Mouse (Mus musculus) v-Abl transformed pro-B cells (cell line): ENCODE results near the gene Lsp1.

ENCODE experiments used
- in situ Hi-C, 2 experiments: fragments of 400-800 bp; cut with MboI; formaldehyde crosslinking; loops; one replicate each; pipeline ENCODE4 v1.15.1; 2025; ENCODE audit not compliant: unreplicated experiment in 2 of 2

Gene Lsp1

DNA sequence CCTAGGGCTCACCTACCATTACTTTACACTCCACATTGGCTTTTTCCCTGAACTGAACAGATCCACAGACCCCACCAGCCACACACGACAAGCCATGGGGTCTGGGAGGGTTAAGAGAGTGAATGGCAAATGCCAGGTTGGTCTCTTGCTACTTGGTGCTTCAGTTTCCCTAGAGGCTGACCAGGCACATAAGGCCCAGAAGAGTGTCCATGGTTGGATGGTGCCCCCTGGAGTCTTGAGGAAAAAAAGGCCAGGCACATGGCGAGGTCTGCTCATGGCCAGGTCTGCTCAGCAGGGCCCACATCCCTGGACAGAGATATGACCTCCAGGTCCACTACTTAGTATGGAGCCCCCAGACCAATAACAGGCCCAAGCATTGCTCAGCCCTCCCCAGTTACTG, 37.2 kb downstream of the Lsp1 start:
- in situ Hi-C loops: loop anchor here (5.0 to 10.0 kb wide), 4 partner anchors 40 to 160 kb away; partner anchors contain the start of gene Tnni2 (in 2 of the 2)

DNA sequence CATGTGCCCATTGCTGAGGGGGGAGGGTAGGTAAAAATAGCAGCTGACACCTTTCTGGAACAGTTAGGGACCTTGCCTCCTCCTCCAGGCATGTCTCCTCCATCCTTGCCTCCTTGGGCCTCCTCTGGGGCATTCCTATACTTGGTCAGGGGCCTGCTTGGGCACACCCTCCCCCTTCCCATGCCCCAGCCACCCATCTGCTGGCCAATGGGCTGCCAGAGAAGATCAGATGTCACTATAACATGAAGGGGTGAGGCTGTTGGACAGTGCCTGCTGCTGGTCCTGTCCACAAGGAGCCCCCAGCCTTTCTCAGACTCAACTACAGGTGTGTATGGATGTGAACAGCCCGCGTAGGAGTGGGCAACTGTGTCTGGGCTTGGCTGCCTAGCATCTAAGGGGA, 38.0 kb downstream of the Lsp1 start, which contains the start of gene Tnnt3:
Tnnt3 (plus strand) TSS at position 262 of the 400 bp plus-strand sequence.
- in situ Hi-C loops: loop anchor here (5.0 to 10.0 kb wide), 4 partner anchors 39 to 161 kb away; partner anchors contain the start of gene Tnni2 (in 2 of the 2)

DNA sequence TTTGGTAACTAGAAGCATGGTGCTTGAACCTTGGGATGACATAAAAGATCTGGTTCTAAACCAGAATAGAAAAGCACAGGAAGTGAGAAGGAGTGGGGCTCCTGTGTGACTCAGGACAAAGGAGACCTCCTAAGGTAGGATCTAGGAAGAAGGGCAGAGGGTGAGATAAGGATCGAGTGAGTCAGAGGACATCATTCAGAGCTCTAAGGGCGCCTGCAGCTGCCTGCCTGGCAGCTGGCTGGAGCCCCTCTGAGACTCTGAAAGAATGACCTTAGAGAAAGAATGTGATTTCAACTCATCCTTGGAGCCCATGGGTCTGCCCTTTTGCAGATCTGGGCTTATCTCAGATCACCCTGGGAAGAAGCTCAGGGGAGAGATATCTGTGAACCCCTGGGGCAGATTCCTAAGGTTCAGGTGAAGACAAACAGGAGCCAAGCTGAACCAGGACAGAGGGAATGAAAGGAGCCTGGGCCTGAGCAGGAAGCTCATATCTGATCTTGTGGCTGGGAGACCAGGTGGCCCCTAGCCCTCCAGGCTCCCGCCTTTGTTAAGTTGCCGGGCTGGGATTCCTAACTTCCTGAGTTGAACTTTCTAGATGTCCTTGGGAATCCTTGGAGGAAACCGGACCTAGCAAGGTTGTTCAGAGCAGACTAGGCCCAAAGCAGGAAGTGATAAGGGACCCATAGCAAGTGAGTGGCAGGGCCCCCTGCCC, 38.6 kb downstream of the Lsp1 start:
- in situ Hi-C loops: loop anchor here (5.0 to 10.0 kb wide), 4 partner anchors 38 to 162 kb away; partner anchors contain the start of gene Tnni2 (in 2 of the 2)

DNA sequence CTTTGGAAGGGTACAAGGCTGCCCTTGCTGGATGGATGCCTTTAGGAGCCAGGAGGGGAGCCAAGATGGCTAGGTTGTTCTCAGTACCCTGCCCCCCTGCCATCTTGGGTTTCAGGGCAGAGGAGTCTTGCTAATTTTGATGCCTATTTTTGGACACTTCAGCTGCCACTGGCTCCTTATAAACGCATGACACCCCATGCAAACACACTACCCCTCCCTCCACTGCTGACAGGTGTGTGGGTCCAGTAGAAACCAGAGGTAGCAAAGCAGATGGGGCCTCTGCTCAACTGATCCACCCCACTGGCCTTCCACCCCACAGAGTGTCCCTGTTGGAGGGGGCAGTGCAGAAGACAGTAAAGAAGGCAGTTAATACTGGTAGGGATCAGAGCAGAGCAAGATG, 39.4 kb downstream of the Lsp1 start:
- in situ Hi-C loops: loop anchor here in 1 of 2 experiments (25.0 kb wide), 1 partner anchor 562 kb away; the partner anchor contains the start of genes Cd81 and Tssc4

DNA sequence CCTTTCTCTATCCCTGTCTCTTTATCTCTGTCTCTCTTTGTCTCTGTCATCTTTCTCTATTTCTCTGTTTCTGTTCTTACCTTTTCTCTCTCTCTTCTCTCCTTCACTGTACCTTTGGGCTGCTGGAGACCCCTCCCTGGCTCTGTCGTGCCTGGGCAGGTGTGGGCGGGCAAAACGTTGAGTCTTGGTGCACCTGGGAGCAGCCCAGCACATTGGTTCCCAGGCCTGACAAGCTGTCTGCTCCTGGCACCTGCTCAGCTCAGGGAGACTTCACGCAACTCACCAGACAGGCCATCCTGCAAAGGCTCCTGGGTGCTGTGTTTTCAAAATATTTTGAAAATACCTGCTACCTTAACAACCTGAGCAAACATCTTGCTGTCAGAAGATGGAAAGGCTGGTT, 42.6 kb downstream of the Lsp1 start:
- in situ Hi-C loops: loop anchor here in 1 of 2 experiments (25.0 kb wide), 1 partner anchor 559 kb away; the partner anchor contains the start of genes Cd81 and Tssc4

DNA sequence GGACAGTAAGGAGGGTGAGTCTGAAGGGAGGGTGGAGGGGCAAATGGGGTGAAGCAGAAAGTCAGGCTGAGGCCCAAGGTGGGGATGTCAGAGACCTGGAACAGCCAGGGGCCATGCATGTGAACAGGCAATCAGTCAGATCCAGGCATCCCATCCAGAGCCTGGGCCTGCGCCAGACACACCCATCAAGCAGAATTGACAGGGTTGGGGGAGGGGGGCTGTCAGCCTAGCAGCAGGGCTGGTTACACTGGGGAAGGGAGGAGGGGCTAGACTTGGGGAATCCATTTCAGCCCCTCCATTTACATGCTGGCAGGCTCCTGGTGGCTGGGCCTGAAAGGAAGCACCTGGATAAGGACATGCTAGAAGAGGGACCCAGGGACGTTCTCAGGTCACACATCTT, 45.3 kb downstream of the Lsp1 start:
- in situ Hi-C loops: loop anchor here in 1 of 2 experiments (25.0 kb wide), 1 partner anchor 556 kb away; the partner anchor contains the start of genes Cd81 and Tssc4

DNA sequence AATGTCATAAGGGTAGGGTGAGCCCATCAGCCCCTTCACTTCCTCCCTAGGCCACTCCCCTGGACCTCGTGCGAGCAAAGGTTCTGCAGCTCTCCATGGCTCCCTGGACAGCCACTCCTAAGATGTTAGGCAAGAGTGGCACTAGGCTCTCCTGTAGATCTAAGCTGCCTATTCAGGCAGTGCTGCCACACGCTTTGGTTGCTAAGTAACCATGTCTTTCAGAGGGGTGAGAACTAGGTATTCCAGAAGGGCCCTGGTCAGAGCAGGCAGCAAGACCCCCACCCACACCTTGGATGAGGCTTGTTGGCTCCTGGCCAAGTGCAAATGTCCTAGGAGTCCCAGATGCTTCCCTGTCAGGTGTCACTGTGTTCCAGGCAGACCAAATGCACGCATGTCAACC, 45.9 kb downstream of the Lsp1 start:
- in situ Hi-C loops: loop anchor here in 1 of 2 experiments (25.0 kb wide), 1 partner anchor 556 kb away; the partner anchor contains the start of genes Cd81 and Tssc4

DNA sequence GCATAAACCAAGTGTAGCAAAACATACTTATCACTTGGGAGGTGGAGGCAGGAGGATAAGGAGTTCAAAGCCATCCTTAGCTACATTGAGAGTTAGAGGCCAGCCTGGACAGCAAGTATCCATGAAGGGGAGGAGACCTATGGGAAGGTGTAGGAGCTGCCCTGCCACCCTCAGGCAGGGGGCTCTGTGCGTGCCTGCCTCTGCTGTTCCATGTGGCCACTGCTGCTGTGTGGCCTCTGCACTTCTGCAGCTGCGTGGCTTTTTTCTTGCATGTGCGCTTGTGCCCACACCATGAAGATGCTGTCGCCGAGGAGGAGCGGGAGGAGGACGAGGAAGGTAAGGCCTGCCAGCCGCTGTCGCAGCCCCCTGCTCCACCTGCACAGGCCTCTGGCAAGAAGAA, 46.8 kb downstream of the Lsp1 start:
- in situ Hi-C loops: loop anchor here in 1 of 2 experiments (25.0 kb wide), 1 partner anchor 555 kb away; the partner anchor contains the start of genes Cd81 and Tssc4

DNA sequence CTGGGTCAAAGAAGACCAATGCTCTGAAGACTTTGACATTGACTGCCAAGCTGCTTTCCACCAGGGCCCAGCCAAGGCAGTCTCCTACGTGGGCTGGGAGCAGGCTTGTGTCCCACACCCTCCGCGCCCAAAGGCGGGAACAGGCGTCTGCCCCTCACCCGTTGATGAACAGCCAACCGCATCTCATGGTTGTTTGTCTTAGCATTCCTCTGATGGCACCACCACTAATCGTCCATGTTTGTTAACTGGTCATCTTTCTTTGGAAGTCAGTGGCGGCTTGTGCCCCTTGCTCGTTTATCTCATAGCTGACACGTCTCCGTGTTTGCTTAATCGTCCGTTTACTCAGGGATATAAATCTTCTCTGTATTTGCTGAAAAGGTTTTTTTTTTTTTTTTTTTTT, 48.9 kb downstream of the Lsp1 start:
- in situ Hi-C loops: loop anchor here in 1 of 2 experiments (25.0 kb wide), 1 partner anchor 553 kb away; the partner anchor contains the start of genes Cd81 and Tssc4

DNA sequence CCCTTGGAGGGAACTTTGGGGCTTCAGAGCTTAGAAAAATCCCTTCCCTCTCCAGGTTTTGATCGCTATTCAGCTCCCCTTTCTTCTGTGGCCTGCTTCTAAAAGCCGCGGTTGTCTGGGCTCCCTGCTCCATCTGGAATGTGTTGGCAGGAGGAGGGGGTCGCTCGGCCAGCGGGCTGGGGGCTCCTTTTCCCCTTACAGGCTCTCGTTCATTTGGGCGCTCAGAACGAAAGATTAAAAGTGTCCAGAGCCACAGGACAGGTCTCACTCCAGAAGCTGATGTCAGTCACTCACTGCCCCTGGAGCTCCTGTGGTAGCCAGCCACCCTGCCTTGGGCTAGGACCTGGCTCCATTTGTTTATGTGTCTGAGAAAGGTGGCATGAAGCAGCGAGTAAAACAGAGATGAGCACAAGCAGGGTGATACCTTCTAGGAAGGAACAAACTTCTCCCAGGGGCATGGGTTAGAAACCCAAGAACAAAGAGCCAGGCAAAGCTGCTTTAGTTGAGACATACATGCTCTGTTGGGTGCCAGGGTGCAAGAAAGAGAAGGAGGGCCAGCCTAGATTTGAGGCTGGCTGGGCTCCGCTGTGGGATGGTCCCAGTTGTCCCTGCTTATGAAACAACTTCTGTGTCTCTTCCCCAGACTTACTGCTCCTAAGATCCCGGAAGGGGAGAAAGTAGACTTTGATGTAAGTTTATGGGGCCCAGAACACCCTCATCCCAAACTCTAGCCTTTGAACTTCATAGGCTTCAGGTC, 49.6 kb downstream of the Lsp1 start:
- in situ Hi-C loops: loop anchor here in 1 of 2 experiments (25.0 kb wide), 1 partner anchor 552 kb away; the partner anchor contains the start of genes Cd81 and Tssc4

DNA sequence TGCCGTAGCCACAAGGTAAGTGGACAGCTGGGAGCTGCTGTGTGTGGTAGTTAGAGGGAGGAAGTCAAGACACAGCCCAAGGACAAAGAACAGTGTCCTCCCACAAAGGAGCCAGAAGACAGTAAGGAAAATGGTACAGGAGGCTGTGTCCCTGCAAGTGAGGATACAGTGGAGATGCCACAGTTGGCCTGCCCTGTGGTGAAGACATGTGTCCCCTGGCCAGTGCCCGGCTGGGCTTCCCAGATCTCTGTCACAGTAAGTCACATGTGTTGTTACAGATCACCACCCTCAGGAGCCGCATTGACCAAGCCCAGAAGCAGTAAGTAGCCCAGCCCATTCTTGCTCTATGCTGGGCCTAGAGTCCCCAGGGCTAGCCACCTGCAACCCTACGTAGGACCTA, 53.4 kb downstream of the Lsp1 start:
- in situ Hi-C loops: loop anchor here in 1 of 2 experiments (25.0 kb wide), 1 partner anchor 548 kb away; the partner anchor contains the start of genes Cd81 and Tssc4

DNA sequence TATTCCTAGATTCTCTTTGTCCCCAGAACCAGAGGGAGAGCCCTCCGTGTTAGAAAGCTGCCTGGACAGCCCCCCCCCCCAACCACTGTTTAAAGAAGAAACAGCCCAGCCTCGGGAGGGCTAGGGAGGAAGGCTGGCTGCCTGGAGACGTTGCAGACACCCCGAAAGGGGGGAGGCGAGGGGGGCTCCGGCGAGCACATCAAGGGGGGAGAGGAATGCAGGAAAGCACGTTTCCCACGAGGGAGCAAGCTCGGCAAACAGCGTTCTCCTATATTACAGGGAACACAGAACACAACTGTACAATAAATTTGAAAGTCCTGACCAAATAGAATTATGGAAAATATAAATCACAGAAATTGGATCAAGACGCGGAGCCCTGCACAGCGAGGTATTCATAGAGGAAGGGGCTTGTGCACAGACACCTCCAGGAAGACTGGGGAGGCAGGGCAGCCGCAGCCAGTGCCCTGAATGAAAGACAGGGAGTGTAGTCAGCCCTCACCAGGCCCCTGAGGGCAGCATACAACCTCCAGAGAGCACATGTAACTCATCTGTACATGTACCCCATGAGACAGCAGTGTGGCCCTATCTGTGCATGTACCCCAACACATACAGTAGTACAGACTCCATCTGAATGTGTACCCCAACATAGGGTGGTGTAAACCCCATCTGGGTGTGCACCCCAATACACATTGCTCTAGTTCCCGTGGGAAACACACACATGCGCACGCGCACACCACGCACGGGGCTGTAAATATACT, 55.8 kb downstream of the Lsp1 start:
- in situ Hi-C loops: loop anchor here in 1 of 2 experiments (25.0 kb wide), 1 partner anchor 546 kb away; the partner anchor contains the start of genes Cd81 and Tssc4

DNA sequence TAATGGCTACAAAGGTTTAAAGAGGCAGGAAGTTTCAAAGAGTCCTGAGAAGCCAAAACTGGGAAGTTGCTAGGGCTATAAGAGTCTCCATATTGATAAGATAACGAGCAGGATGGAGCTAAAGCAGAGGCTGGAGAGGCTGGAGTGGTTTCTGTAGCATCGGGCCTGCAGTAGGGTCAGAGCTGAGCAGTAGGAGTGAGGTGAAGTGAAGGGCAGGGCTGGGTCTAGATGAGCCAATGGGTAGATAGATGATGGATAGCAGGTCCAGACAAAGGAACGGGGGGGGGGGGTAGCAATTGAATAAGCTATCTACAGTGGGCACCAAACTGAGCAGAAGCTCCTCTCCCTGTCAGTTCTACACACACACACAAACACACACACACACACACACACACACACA, 56.9 kb downstream of the Lsp1 start:
- in situ Hi-C loops: loop anchor here in 1 of 2 experiments (25.0 kb wide), 1 partner anchor 545 kb away; the partner anchor contains the start of genes Cd81 and Tssc4

DNA sequence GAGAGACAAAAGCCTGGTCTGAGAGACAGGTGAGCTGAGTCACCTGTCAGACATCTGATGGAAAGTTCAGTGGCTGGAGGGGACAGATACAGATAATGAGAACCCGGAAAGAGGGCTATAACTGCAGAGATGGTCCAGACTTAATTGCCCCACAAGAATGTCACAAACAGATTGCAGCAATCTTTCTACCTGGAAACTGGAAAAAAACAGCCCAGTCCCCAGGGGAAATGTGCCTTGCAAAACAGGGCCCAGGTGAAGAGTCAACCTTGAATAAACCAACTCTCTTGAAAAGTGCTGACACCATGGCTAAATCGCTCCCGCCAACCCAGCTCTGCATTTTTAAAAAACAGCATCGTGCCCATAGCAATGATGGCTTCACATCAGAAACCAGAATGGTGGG, 59.7 kb downstream of the Lsp1 start:
- in situ Hi-C loops: loop anchor here in 1 of 2 experiments (25.0 kb wide), 1 partner anchor 542 kb away; the partner anchor contains the start of genes Cd81 and Tssc4

DNA sequence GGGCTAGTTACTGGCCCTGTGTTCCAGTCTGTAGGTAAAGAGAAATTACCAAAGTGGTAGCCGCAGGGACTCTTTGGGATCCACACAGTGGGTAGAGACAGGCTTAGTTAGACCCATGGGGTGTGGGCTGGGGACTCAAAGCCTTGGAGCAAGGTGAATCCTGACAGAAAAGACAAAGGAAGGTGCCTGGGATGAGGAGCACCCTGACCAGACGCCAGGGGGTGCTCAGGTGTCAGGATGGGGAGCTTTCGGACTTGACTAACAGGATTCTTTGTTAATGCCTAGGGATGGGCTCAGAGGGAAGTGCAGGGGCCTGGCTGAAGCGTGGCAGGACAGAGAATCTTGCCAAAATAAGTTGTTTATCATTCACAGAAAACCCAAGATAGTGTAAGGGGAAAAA, 61.7 kb downstream of the Lsp1 start:
- in situ Hi-C loops: loop anchor here in 1 of 2 experiments (25.0 kb wide), 1 partner anchor 540 kb away; the partner anchor contains the start of genes Cd81 and Tssc4

DNA sequence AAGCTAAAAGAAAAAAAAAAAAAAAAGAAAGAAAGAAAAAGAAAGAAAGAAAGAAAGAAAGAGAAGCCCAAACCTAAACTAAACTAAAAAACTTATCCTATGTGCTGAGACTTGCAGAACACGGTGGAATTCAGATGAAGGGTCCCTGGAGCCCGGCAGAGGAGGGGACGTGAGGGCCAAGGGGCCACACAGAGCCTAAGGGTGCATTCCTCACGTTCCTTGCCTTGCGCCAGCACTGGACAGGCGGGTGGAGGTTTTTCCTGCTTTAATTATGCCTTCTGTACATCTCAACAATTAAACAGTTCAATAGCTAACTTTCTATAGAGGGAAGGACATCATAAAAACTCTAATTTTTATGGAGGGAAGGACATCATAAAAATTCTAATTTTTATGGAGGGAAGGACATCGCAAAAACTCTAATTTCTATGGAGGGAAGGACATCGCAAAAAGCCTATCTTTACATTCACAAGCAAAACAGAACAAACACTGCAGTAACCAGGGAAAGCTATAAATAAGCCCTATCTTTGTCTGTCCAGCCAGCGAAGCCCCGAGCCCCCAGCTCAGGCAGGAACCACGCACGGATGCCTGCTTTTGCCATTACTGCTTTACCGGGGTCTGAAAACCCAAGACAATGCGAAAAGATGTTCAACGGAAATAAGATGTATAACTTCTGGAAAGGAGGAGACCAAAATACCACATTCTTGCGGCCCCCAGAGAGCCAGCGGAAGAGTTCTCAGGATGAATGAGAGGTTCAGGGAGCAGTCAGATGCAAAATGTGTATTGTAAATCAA, 62.8 kb downstream of the Lsp1 start:
- in situ Hi-C loops: loop anchor here in 1 of 2 experiments (25.0 kb wide), 1 partner anchor 539 kb away; the partner anchor contains the start of genes Cd81 and Tssc4

DNA sequence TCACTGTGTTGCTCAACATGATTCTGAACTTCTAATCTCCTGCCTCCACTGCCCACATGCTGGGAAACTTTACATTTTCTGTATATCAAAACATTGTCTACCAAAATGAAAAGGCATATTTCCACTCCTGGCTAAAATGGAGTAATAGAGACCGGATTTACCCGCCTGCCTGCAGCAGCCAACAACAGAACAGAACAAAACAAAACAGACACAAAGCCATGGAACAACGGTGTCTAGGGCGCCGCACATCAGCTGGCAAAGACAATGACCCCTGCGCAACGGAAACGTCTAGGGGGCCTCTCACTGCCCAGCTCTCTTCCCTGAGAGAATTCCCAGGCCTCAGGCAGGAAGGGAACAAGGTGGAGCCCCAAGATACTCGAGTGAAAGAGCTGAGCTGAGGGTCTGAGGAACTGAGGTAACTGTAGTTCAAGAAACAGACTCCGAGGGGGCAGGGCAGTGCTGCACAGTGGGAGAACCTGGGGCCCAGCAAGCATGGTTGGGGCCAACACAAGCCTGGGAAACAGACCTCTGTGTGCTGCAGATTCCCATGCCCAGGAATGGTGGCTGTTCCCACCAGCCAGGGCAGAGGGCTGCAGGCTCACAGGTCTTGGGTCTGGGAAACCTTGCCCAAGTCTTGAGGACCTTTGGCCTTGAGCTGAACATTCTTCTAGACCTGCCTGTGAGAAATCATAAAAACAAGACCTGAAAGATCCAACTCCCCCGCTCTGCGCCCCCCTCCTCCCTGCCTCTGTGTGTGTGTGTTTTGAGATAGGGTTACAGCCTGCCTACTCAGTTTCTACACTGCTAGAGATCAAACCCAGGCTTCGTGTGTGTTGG, 65.0 kb downstream of the Lsp1 start:
- in situ Hi-C loops: no loop called here

DNA sequence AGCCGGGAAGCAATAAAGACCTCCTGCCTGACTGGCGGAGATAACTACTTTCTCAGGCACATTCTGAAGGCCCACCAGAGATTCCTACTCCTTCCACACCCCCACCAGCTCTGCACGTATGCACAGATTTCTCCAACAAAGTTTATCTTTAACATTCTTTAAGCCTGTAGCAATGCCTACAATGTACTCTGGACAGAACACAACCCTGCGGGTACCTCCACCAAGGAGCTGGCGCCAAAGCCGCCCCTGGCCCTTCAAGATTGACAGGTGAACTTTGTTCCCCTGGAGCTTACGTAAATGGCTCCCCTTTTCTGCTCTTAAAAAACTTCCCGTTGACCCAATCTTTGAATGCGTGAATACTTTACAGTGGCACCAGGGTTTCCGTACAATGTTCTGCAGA, 68.7 kb downstream of the Lsp1 start:
- in situ Hi-C loops: no loop called here
